Mouse (Mus musculus) embryonic facial prominence, embryonic 12.5 days (tissue): ENCODE data around the gene Gm17304. TPM values are rescaled to one million over a fixed set of nuclear protein-coding genes. Genes with fewer than 3 reads are reported as not detected.

Experiments
- polyA plus RNA-seq: library from polyadenylated mRNA; unstranded; fragments of >200 nt; fragmentation: Nextera tagmentation; extraction: Ambion mirVana; gene quantifications from 2 replicates; pipeline ENCODE4 v1.2.1, GENCODE M21; 2016

Gm17304 gene
- polyA plus RNA-seq, 1 experiment from 2014 or later: not detected

Other genes with a start within 250 kb of the Gm17304 start
- gene Barhl2, start 150.9 kb upstream of the Gm17304 start, polyA plus RNA-seq: not detected in 2 replicates
- gene Zfp644, start 88.2 kb downstream of the Gm17304 start, polyA plus RNA-seq: 86.2 and 88.9 TPM in 2 replicates